Mouse (Mus musculus) right cerebral cortex, adult 18-20 months (tissue): ENCODE data around the gene Sec23ip.

ENCODE experiments used
- DNase-seq: peaks from one replicate; pipeline ENCODE4 v3.0.0; 2022; ENCODE audit warnings: mixed read lengths

The Sec23ip gene

DNA sequence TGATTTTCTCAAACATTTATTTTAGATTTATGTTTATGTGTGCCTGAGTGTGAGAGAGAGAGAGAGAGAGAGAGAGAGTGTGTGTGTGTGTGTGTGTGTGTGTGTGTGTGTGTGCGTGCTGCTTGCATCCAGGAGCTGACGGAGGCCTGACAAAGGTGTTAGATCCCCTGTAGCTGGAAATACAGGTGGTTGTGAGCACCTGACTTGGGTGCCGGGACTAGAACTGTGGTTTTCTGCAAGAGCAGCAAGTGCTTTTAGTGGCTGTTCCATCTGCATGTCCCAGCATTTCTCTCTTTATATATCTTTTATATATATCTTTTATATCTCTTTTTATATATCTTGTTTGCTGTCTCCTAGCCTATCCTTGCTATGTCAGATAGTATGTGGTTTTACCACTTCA, 37.1 kb downstream of the Sec23ip start:
- no peak for DNase-seq

DNA sequence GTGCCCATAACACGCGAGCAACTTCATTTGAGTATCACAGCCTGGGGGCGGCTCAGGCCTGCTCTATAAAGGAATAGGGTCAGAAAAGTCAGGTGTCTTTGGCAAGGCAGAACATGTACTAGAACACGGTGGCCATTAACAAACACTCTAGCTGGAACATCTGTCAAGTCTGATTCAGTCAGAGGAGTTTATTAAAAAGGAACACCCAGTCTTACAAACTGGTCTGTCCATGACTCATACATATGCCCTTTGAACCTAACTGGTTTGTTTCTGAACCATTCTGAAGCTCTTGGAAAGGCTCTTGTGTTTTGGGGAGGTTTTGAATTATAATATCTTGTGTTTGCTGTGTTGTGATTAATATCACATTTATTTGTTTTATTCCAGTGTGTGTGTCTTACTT, 45.3 kb downstream of the Sec23ip start:
- no peak for DNase-seq

DNA sequence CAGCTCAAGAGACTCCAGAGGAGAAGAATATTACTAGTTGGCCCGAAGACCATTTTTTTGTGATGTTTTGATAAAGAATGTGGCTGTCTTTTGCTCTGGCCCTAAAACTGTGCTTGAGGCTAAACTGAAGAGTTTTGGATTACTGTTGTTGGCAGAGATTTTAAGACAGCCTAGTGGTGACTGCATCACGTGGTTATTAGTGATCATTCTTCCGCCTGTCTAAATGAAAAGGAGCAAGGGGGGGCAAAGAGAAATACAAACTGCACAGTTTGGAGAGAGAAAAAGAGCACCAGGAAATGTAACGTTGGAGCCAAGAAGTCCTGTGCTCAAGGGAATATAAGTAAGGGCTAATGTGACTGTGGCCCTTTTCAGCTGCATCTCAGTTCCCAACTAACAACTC, 48.7 kb downstream of the Sec23ip start:
- DNase-seq: no peak

DNA sequence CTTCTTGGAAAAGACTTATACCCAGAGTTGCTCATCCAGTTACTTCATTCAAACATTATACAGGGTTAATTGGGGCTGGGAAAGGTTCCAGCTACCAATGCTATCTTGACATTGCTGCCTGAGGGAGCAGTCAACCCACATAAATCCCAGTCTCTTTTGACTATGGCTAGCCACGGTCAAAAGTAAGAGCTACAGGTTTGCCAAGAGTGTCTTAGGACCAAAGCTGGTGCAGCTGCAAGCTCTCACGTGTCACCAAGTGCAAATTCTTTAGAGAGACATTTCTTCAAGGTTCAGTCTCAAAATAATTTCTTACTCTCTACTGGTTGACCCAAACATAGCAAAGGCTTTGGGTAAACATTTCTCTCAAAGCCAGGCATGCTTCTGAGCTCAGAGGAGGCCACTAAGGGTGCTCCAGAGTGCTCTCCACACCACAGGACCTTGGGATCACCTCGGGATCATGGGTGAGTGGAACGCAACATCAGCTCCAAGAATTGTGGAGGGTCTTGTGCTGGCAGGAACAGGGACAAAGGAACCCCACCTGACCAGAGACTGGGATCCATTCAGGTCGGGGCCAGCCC, 80.3 kb downstream of the Sec23ip start:
- DNase-seq: no peak

DNA sequence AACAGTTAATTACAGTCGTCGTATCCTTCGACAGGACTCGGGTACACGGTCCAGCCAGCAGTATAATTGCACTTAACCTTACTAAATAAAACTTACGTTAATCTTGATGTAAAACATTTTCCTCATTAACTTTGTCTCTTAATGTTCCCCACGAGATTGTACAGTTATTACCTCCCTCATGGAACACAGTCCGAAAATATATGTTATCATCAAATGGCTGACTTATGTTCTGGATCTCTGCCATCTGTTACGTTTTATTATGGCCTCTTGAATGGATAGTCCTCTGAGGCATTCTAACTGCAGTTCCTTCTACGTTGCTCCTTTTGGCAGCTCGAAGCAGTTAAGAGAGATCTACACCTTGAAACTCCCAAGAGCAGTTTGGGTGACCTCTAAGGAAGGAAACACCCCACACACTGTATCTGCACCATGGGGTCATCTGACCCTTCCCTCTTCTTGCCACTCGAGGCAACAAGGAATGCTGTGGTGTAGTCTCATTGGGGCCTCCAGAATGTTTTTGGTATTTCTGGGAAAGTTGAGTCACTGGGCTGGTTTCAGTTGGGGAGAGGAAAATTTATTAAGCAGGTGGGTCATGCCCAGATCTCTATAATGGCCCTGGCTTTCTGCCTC, 87.8 kb downstream of the Sec23ip start:
- no peak for DNase-seq

DNA sequence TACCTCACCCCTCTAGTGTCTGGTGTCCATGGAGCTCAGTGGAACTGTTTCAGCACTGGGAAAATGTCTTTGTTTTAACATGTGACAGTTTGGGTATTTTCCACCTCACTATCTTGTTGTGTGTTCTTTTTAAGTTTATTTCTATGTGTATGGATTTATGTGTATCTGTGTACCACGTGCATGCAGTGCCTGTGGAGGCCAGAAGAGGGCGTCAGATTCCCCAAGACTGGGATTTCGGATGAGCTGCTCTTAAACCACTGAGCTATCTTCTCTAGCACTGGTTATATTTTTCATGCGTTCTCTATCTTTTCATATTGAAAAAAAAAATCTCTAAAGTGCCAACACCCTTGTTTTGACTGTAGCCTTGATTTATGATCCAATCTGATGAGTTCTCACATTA, 88.5 kb downstream of the Sec23ip start:
- DNase-seq: no peak
